Mouse (Mus musculus) spleen, postnatal 10 days (tissue): Measurements from ENCODE around the gene Cbfa2t2.

Experiments
- DNase-seq, 2 experiments: peaks; one replicate each; pipeline ENCODE4 v3.0.0; 2021 to 2022; ENCODE audit warnings: low spot score in 2 of 2

Gene Cbfa2t2

GRCm38 (mm10) chr2:154569071-154569748 lies 132.9 kb downstream of the Cbfa2t2 start:
- DNase-seq: peak; percentile 81 to 83

GRCm38 (mm10) chr2:154569836-154570286 lies 133.6 kb downstream of the Cbfa2t2 start, which contains the start of gene E2f1:
E2f1 (minus strand) TSS chr2:154569892.
- DNase-seq: peak; percentile 89 to 97

- no peak for DNase-seq
Measured at GRCm38 (mm10) chr2:154570666-154571065, 134.4 kb downstream of the Cbfa2t2 start.

GRCm38 (mm10) chr2:154571266-154571665 lies 135.0 kb downstream of the Cbfa2t2 start:
- no peak for DNase-seq

- no peak for DNase-seq
Measured at GRCm38 (mm10) chr2:154571976-154572375, 135.7 kb downstream of the Cbfa2t2 start.

GRCm38 (mm10) chr2:154572996-154573395 lies 136.7 kb downstream of the Cbfa2t2 start:
- no peak for DNase-seq

- DNase-seq: peak; percentile 28 to 57
Measured at GRCm38 (mm10) chr2:154574271-154574670, 138.0 kb downstream of the Cbfa2t2 start.

GRCm38 (mm10) chr2:154576876-154577743 lies 140.8 kb downstream of the Cbfa2t2 start:
- no peak for DNase-seq

- no peak for DNase-seq
Measured at GRCm38 (mm10) chr2:154577744-154578067, 141.4 kb downstream of the Cbfa2t2 start.

- no peak for DNase-seq
Measured at GRCm38 (mm10) chr2:154580586-154580985, 144.3 kb downstream of the Cbfa2t2 start.

GRCm38 (mm10) chr2:154581421-154581820 lies 145.1 kb downstream of the Cbfa2t2 start:
- no peak for DNase-seq

GRCm38 (mm10) chr2:154583906-154584872 lies 147.9 kb downstream of the Cbfa2t2 start:
- no peak for DNase-seq

GRCm38 (mm10) chr2:154584931-154585601 lies 148.8 kb downstream of the Cbfa2t2 start:
- DNase-seq: no peak

GRCm38 (mm10) chr2:154586405-154586804 lies 150.1 kb downstream of the Cbfa2t2 start:
- peak; percentile 38 to 80 for DNase-seq
